Mouse (Mus musculus) thymus, adult 2 months (tissue): ENCODE results near the gene Tmem11. TPM values are rescaled to one million over a fixed set of nuclear protein-coding genes. Genes with fewer than 3 reads are reported as not detected.
"Not testable (repeated sequence)": the region's sequence is repeated elsewhere in the genome, so short reads cannot be mapped to it uniquely, and the experiment has no call there.

Experiments used
- DNase-seq: peaks from one replicate; pipeline ENCODE4 v3.0.0; 2021
- H3K27ac ChIP-seq: fragments of 200-500 bp; 2 replicates; pipeline ENCODE4 v1.5.1; 2012; ENCODE audit warnings: low read length, control low read depth; ENCODE audit not compliant: control insufficient read depth, insufficient read depth
- H3K27me3 ChIP-seq: fragments of 200-500 bp; 2 replicates; pipeline ENCODE4 v1.6.1; 2012; ENCODE audit warnings: mild to moderate bottlenecking, low read length, moderate library complexity, mixed read lengths; ENCODE audit not compliant: control insufficient read depth, insufficient read depth
- H3K36me3 ChIP-seq: fragments of 200-500 bp; 2 replicates; pipeline ENCODE4 v1.6.1; 2012; ENCODE audit warnings: mild to moderate bottlenecking, low read length, moderate library complexity; ENCODE audit not compliant: control insufficient read depth, insufficient read depth
- H3K4me1 ChIP-seq: fragments of 200-500 bp; replicated peaks from 2 replicates; pipeline ENCODE4 v1.6.1; 2012; ENCODE audit warnings: low read length; ENCODE audit not compliant: control insufficient read depth, insufficient read depth
- H3K4me3 ChIP-seq: fragments of 200-500 bp; 2 replicates; pipeline ENCODE4 v1.5.1; 2012; ENCODE audit warnings: mild to moderate bottlenecking, low read length, control low read depth, moderate library complexity; ENCODE audit not compliant: control insufficient read depth, insufficient read depth
- CTCF ChIP-seq: fragments of 200-500 bp; IDR thresholded peaks from 2 replicates; pipeline ENCODE4 v1.5.1; 2012; ENCODE audit warnings: mild to moderate bottlenecking, control low read depth, low read length, moderate library complexity, borderline replicate concordance; ENCODE audit not compliant: control insufficient read depth, poor library complexity, insufficient read depth; ENCODE audit errors: extremely low read depth
- POLR2A ChIP-seq: fragments of 200-500 bp; IDR thresholded peaks from 2 replicates; pipeline ENCODE4 v1.6.1; 2012; ENCODE audit warnings: mild to moderate bottlenecking, low read length, control low read depth, moderate library complexity; ENCODE audit not compliant: control insufficient read depth, poor library complexity, insufficient read depth; ENCODE audit errors: extremely low read depth
- WGBS: fragments of 180-500 bp; shearing (Covaris S2); methylation state at CpG from one replicate; pipeline ENCODE4 v1.1.7; 2018; 5-methylcytosine and 5-hydroxymethylcytosine counted together
- polyA plus RNA-seq: library from polyadenylated mRNA; depleted of rRNA; stranded (reverse); fragments of >200 nt; gene quantifications from 2 replicates; pipeline ENCODE4 v1.2.3, GENCODE M21; 2012

The Tmem11 gene
- polyA plus RNA-seq, 1 experiment: 76.7 TPM

DNA sequence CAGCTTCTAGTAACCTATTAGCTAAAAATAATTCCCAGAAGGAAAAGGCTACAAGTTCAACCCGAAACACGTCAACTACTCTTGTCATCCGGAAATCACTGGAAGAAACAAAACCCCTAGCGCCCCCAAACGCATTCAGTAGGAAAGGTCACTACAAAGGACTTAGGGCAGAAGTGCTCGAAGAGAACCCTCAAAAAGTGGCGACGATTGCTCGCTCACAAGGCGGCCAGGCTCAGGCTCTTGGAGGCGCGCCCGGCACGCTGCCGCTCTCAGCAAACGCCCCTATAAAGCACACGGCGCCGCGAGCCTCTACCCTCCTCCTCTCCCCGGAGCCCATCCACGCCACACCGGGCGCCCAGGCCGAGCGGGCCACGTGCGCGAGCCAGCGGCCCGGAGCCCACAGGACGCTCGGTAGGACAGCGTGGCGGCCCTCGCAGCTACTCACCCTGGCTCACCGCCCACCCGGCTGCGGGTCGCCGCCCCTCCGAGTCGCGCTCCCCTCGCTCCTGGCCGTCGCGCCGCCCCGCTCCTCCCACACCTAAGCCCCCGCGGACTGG, 938 bp downstream of the Tmem11 start:
- H3K27ac ChIP-seq: no peak overlapping the region
- H3K4me1 ChIP-seq: peaks cover 19% of the 10 kb centered on the region
- TF ChIP-seq CTCF (no peak), POLR2A (no peak)
- H3K27me3 ChIP-seq: no peaks in the 10 kb centered on the region
- peak; percentile 53 for DNase-seq
- H3K4me3 ChIP-seq: peak overlapping the region; percentile 73
- under 1% methylated on average over 52 of the region's 52 CpGs for WGBS
- no peaks in the 10 kb centered on the region for H3K36me3 ChIP-seq

GRCm38 (mm10) chr11:60873101-60873500, 6.0 kb downstream of the Tmem11 start:
- Histone ChIP-seq H3K4me1 (peaks cover 24% of the 10 kb centered on the region), H3K27ac (peak overlapping the region; percentile 8), H3K27me3 (no peaks in the 10 kb centered on the region), H3K4me3 (no peak overlapping the region), H3K36me3 (no peaks in the 10 kb centered on the region)
- TF ChIP-seq CTCF: 0 out of 2 replicates have a peak, but pooled peaks have one; percentile 23
- TF ChIP-seq POLR2A: no peak
- DNase-seq: no peak
- 62% methylated on average over 6 of the region's 6 CpGs for WGBS

DNA sequence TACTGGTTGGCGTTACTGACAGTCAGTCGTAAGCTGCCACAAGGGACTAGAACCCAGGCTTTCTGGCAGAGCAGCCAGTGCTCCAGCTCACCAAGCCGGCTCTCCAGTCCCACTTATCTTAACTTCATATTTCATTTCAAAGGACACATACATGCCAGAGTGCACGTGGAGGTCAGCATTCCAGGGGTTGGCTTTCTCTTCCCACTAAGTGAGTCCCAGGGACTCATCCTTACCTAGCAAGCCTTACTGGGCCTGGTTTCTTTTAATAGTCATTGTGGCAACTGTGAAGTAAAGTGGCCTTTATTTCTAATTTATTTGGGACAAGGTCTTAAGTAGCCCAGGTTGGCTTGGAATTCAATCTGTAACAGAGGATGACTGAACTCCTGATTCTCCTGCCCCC, 7.7 kb downstream of the Tmem11 start:
- Histone ChIP-seq H3K4me3 (no peak overlapping the region), H3K4me1 (peaks cover 22% of the 10 kb centered on the region), H3K36me3 (no peaks in the 10 kb centered on the region), H3K27ac (no peak overlapping the region), H3K27me3 (no peaks in the 10 kb centered on the region)
- TF ChIP-seq POLR2A (no peak), CTCF (no peak)
- 93% methylated on average over 4 of the region's 4 CpGs for WGBS
- DNase-seq: no peak

DNA sequence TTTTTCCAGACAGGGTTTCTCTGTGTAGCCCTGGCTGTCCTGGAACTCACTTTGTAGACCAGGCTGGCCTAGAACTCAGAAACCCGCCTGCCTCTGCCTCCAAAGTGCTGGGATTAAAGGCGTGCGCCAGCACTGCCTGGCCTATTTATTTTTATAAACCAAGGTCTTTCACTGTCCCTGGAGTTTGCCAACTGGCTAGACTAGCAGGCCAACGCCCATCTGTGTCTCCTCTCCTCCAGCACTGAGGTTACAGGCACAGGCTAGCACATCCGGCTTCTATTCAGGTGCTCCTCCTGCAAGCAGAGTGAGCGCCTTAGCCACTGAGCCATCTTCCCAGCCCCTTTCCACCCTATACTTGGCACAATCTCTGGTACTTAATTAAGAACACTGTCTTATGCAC, 9.6 kb downstream of the Tmem11 start:
- not testable (repeated sequence) for H3K4me3 ChIP-seq, DNase-seq, H3K36me3 ChIP-seq, H3K27me3 ChIP-seq, H3K27ac ChIP-seq
- peaks cover 16% of the 10 kb centered on the region for H3K4me1 ChIP-seq
- 92% methylated on average over 6 of the region's 6 CpGs for WGBS

GRCm38 (mm10) chr11:60867904-60868303, 11.2 kb downstream of the Tmem11 start:
- WGBS: 92% methylated on average over 8 of the region's 8 CpGs
- Histone ChIP-seq H3K4me1 (peaks cover 2% of the 10 kb centered on the region), H3K36me3 (peaks cover 21% of the 10 kb centered on the region), H3K27ac (no peak overlapping the region), H3K27me3 (no peaks in the 10 kb centered on the region), H3K4me3 (no peak overlapping the region)
- no peak for DNase-seq
- TF ChIP-seq CTCF: no peak
- no peak for TF ChIP-seq POLR2A

- TF ChIP-seq CTCF (no peak), POLR2A (no peak)
- H3K36me3 ChIP-seq: peaks cover 24% of the 10 kb centered on the region
- no peak overlapping the region for H3K4me3 ChIP-seq
- no peak overlapping the region for H3K27ac ChIP-seq
- no peaks in the 10 kb centered on the region for H3K27me3 ChIP-seq
- no peak for DNase-seq
- H3K4me1 ChIP-seq: no peaks in the 10 kb centered on the region; the same call in 1 of the 2 replicates
- WGBS: 93% methylated on average over 3 of the region's 3 CpGs
Measured at GRCm38 (mm10) chr11:60867456-60867855, 11.6 kb downstream of the Tmem11 start.

GRCm38 (mm10) chr11:60866021-60866420, 13.1 kb downstream of the Tmem11 start:
- WGBS: 85% methylated on average over 2 of the region's 2 CpGs
- Histone ChIP-seq H3K4me1 (no peaks in the 10 kb centered on the region), H3K27me3 (no peaks in the 10 kb centered on the region), H3K36me3 (peaks cover 31% of the 10 kb centered on the region), H3K4me3 (no peak overlapping the region), H3K27ac (no peak overlapping the region)
- TF ChIP-seq CTCF (no peak), POLR2A (no peak)
- DNase-seq: no peak
